Mouse (Mus musculus) heart, postnatal 0 days (tissue): ENCODE data around the gene Adam22. TPM values are rescaled to one million over a fixed set of nuclear protein-coding genes. Genes with fewer than 3 reads are reported as not detected.

Experiments used
- ATAC-seq: fragments of 200-750 bp; cut with Nextera tagmentation; 2 replicates; pipeline ENCODE4 v1.8.0; 2017; ENCODE audit warnings: low read depth, moderate number of reproducible peaks, moderate library complexity; ENCODE audit not compliant: insufficient read depth
- DNase-seq: peaks from one replicate; pipeline ENCODE4 v3.0.0-alpha.2; 2016; ENCODE audit warnings: low spot score
- H3K27ac ChIP-seq: fragments of 300-500 bp; sonication (generic); 2 replicates; pipeline ENCODE4 v1.5.1; 2014; ENCODE audit warnings: low read depth, mild to moderate bottlenecking
- H3K27me3 ChIP-seq: fragments of 300-500 bp; sonication (generic); 2 replicates; pipeline ENCODE4 v1.6.1; 2014; ENCODE audit warnings: low read length, mixed read lengths; ENCODE audit not compliant: control insufficient read depth, insufficient read depth
- H3K36me3 ChIP-seq: fragments of 300-500 bp; sonication (generic); replicated peaks from 2 replicates; pipeline ENCODE4 v1.6.1; 2014; ENCODE audit warnings: low read length, mixed read lengths; ENCODE audit not compliant: control insufficient read depth, insufficient read depth
- H3K4me1 ChIP-seq: fragments of 300-500 bp; sonication (generic); 2 replicates; pipeline ENCODE4 v1.6.1; 2014; ENCODE audit warnings: antibody characterized with exemption; ENCODE audit not compliant: control insufficient read depth, insufficient read depth
- H3K4me2 ChIP-seq: fragments of 300-500 bp; sonication (generic); 2 replicates; pipeline ENCODE4 v1.6.1; 2014; ENCODE audit warnings: low read depth, mild to moderate bottlenecking, low read length, moderate library complexity
- H3K4me3 ChIP-seq: fragments of 300-500 bp; sonication (generic); 2 replicates; pipeline ENCODE4 v1.5.1; 2014; ENCODE audit warnings: low read depth, low read length
- H3K9ac ChIP-seq: fragments of 300-500 bp; sonication (generic); replicated peaks from 2 replicates; pipeline ENCODE4 v1.6.1; 2014; ENCODE audit warnings: low read depth, low read length, mixed read lengths
- H3K9me3 ChIP-seq: fragments of 300-500 bp; sonication (generic); replicated peaks from 2 replicates; pipeline ENCODE4 v1.6.1; 2016; ENCODE audit warnings: low read length; ENCODE audit not compliant: control insufficient read depth
- CTCF ChIP-seq: IDR thresholded peaks from 2 replicates; pipeline ENCODE4 v1.5.1; 2016; ENCODE audit warnings: antibody characterized with exemption, control low read depth, low read depth
- EP300 ChIP-seq: IDR thresholded peaks from 2 replicates; pipeline ENCODE4 v1.6.1; 2016; ENCODE audit warnings: antibody characterized with exemption, low read depth
- WGBS: fragments of 180-500 bp; shearing (Covaris S2); extraction: QIAGEN DNeasy Blood & Tissue Kit; methylation state at CpG from one replicate; pipeline ENCODE4 v1.1.7; 2014; 5-methylcytosine and 5-hydroxymethylcytosine counted together
- polyA plus RNA-seq: library from polyadenylated mRNA; unstranded; fragments of >200 nt; fragmentation: Nextera tagmentation; extraction: Ambion mirVana; gene quantifications from 2 replicates; pipeline ENCODE4 v1.2.1, GENCODE M21; 2015
- total RNA-seq: library from RNA; depleted of rRNA; stranded (reverse); fragments of >200 nt; gene quantifications from 2 replicates; pipeline ENCODE4 v1.2.3, GENCODE M21; 2014; ENCODE audit warnings: low replicate concordance

Adam22 gene
- total and polyA plus RNA-seq, 2 experiments from 2014 or later, result 8.0 to 13.8 TPM

GRCm38 (mm10) chr5:8094921-8095320 is 273.0 kb downstream of the Adam22 start:
- ATAC-seq, result no peak
- Histone ChIP-seq H3K27me3 (no peaks in the 10 kb centered on the region), H3K4me2 (no peak overlapping the region), H3K9me3 (no peaks in the 10 kb centered on the region), H3K4me1 (no peaks in the 10 kb centered on the region; the same call in 1 of the 2 replicates), H3K36me3 (no peaks in the 10 kb centered on the region), H3K27ac (no peak overlapping the region), H3K4me3 (no peak overlapping the region), H3K9ac (no peak overlapping the region)
- WGBS, result 83% methylated on average over 5 of the region's 5 CpGs
- TF ChIP-seq CTCF, result no peak
- no peak for TF ChIP-seq EP300
- no peak for DNase-seq

- no peaks in the 10 kb centered on the region for H3K9me3 ChIP-seq
- ATAC-seq, result no peak
- no peak overlapping the region for H3K27ac ChIP-seq
- no peaks in the 10 kb centered on the region for H3K27me3 ChIP-seq
- H3K4me1 ChIP-seq, result no peaks in the 10 kb centered on the region; the same call in 1 of the 2 replicates
- H3K9ac ChIP-seq, result no peak overlapping the region
- H3K36me3 ChIP-seq, result no peaks in the 10 kb centered on the region
- H3K4me2 ChIP-seq, result no peak overlapping the region
- TF ChIP-seq CTCF (no peak), EP300 (no peak)
- 73% methylated on average over 3 of the region's 3 CpGs for WGBS
- no peak overlapping the region for H3K4me3 ChIP-seq
- peak; percentile 8 for DNase-seq
Measured at GRCm38 (mm10) chr5:8088147-8088546, 279.8 kb downstream of the Adam22 start.

- no peak for TF ChIP-seq EP300
- TF ChIP-seq CTCF, result no peak
- DNase-seq (no peak), ATAC-seq (no peak)
- no peaks in the 10 kb centered on the region for H3K36me3 ChIP-seq
- H3K4me1 ChIP-seq, result no peaks in the 10 kb centered on the region
- H3K4me2 ChIP-seq, result no peak overlapping the region
- WGBS, result 87% methylated on average over 3 of the region's 3 CpGs
- no peaks in the 10 kb centered on the region for H3K9me3 ChIP-seq
- no peak overlapping the region for H3K9ac ChIP-seq
- no peaks in the 10 kb centered on the region for H3K27me3 ChIP-seq
- H3K4me3 ChIP-seq, result no peak overlapping the region
- no peak overlapping the region for H3K27ac ChIP-seq
Measured at GRCm38 (mm10) chr5:8085661-8086060, 282.3 kb downstream of the Adam22 start.

GRCm38 (mm10) chr5:8082800-8083509 is 285.0 kb downstream of the Adam22 start:
- peak overlapping the region; percentile 31 for H3K27ac ChIP-seq
- WGBS, result 55% methylated on average over 20 of the region's 20 CpGs
- H3K27me3 ChIP-seq, result no peaks in the 10 kb centered on the region
- ATAC-seq (peak; percentile 58), DNase-seq (no peak)
- H3K4me1 ChIP-seq, result no peaks in the 10 kb centered on the region
- H3K4me2 ChIP-seq, result peak overlapping the region; percentile 20
- H3K9ac ChIP-seq, result 0 out of 2 replicates have a peak overlapping the region, but pooled peaks have one; percentile 12
- H3K36me3 ChIP-seq, result no peaks in the 10 kb centered on the region
- no peak overlapping the region for H3K4me3 ChIP-seq
- H3K9me3 ChIP-seq, result no peaks in the 10 kb centered on the region
- TF ChIP-seq EP300 (no peak), CTCF (no peak)

- ATAC-seq (no peak), DNase-seq (no peak)
- Histone ChIP-seq H3K4me1 (no peaks in the 10 kb centered on the region), H3K27ac (no peak overlapping the region), H3K36me3 (peaks cover 15% of the 10 kb centered on the region), H3K9me3 (no peaks in the 10 kb centered on the region), H3K4me2 (no peak overlapping the region), H3K9ac (no peak overlapping the region), H3K4me3 (no peak overlapping the region), H3K27me3 (no peaks in the 10 kb centered on the region)
- TF ChIP-seq EP300 (no peak), CTCF (no peak)
- WGBS, result 84% methylated on average over 8 of the region's 8 CpGs
Measured at GRCm38 (mm10) chr5:8077481-8077880, 290.5 kb downstream of the Adam22 start.
